ENCODE assay signal across 11 mouse cellular contexts in the genomic region with DNA sequence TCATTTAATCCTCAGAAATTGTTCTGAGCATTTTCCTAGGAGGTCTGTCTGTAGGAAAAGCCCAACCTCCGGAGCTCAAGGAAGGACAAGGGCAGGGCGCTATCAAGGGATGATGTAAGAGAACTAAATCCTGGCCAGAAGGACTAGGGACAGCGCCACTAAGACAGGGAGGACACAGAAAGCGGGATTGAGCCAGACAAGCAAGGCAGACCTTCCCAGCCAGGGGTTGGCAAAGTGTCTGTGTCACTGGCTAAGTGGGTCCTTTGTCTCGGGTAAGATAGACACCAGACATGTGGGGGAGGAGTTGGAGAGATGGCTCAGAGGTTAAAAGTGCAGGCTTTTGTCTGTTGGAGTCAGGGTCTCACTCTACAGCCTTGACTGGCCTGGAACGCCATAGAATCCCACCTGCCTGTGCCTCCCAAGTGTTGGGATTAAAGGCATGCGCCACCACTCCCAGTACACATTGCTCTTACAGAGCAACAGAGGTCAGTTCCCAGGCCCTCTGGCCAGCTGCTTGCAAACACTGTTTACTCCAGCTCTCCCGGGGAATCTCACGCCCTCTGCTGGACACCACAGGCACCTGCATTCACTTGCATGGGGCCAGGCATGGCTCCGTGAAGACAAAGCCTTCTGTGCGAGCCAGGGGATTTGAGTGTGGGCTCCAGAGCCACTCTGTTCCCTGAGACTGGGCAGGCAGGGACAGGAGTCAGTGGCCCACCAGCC. TPM values are rescaled to one million over a fixed set of nuclear protein-coding genes. Genes with fewer than 3 reads are reported as not detected.
A peak's percentile ranks its signal among the peaks of the same experiment; 100 is the strongest.
DNase-seq lines count a peak whose midpoint lies in the region; ATAC-seq and TF ChIP-seq lines count a peak whose summit lies in the region.
"Had no signal": no experiment of that assay in that cellular context is flagged by ENCODE, and none has a peak within 500 bp of the region (broad histone marks: within the 10 kb centered on the region; RNA-seq: fewer than 3 reads in every experiment).

No protein-coding gene starts in this region.

- TF ChIP-seq CTCF in intestine, postnatal 0 days (IDR thresholded peaks at IDR 0.05; ENCODE audit: low read depth) = peak; percentile 77
- TF ChIP-seq CTCF in CH12.LX (conservative IDR thresholded peaks at IDR 0.05 in 1 of 2, IDR thresholded peaks at IDR 0.05 in 1 of 2; ENCODE audit: low read depth in 2 of 2, low read length in 2 of 2) = peak; percentile 41 to 72; a peak in 3 of 4 replicates
- TF ChIP-seq CTCF in liver, embryonic 14.5 days (IDR thresholded peaks at IDR 0.05; ENCODE audit: low read depth) = peak; percentile 97

- no peaks in the 10 kb centered on the region for H3K4me1 ChIP-seq in intestine, postnatal 0 days (replicated peaks; ENCODE audit: control insufficient read depth, insufficient read depth, low read length)
- H3K4me1 ChIP-seq in intestine, embryonic 15.5 days (replicated peaks) = 0 out of 2 replicates have a peak, but pooled peaks cover 8% of the 10 kb centered on the region
- H3K4me1 ChIP-seq in CH12.LX (ENCODE audit: control insufficient read depth in 1 of 2, insufficient read depth in 2 of 2) = peaks cover 3% of the 10 kb centered on the region in 2 experiments; a peak in 3 of 4 replicates
- H3K4me1 ChIP-seq in liver, embryonic 14.5 days (replicated peaks; ENCODE audit: control insufficient read depth in 2 of 2, insufficient read depth in 2 of 2, low read length in 1 of 2) = peaks cover 31 to 37% of the 10 kb centered on the region in 2 experiments

- no peak overlapping the region for H3K4me2 ChIP-seq in intestine, postnatal 0 days (replicated peaks; ENCODE audit: low read depth)
- no peak overlapping the region for H3K4me2 ChIP-seq in intestine, embryonic 15.5 days (replicated peaks)
- H3K4me2 ChIP-seq in CH12.LX (ENCODE audit: insufficient read depth, low read depth, poor library complexity, severe bottlenecking) = no peak overlapping the region
- peak overlapping the region; percentile 45 for H3K4me2 ChIP-seq in liver, embryonic 14.5 days (ENCODE audit: low read depth)

- no peaks in the 10 kb centered on the region for H3K27me3 ChIP-seq in intestine, postnatal 0 days (replicated peaks; ENCODE audit: control insufficient read depth, insufficient read depth, low read length)
- no peaks in the 10 kb centered on the region for H3K27me3 ChIP-seq in intestine, embryonic 15.5 days (replicated peaks)
- peaks cover 13% of the 10 kb centered on the region for H3K27me3 ChIP-seq in CH12.LX (replicated peaks)
- no peaks in the 10 kb centered on the region for H3K27me3 ChIP-seq in liver, embryonic 14.5 days (ENCODE audit: control insufficient read depth, insufficient read depth, low read length)

- H3K27ac ChIP-seq in intestine, postnatal 0 days (ENCODE audit: low read depth, low read length) = no peak overlapping the region
- no peak overlapping the region for H3K27ac ChIP-seq in intestine, embryonic 15.5 days
- H3K27ac ChIP-seq in CH12.LX (ENCODE audit: insufficient read depth, low read depth) = no peak overlapping the region
- H3K27ac ChIP-seq in liver, embryonic 14.5 days = peak overlapping the region; percentile 12
- H3K27ac ChIP-seq: macrophage had no signal

- no peaks in the 10 kb centered on the region for H3K9me3 ChIP-seq in intestine, postnatal 0 days (ENCODE audit: control insufficient read depth)
- H3K9me3 ChIP-seq in intestine, embryonic 15.5 days = no peaks in the 10 kb centered on the region
- no peaks in the 10 kb centered on the region for H3K9me3 ChIP-seq in CH12.LX (replicated peaks; ENCODE audit: low read length)
- no peaks in the 10 kb centered on the region for H3K9me3 ChIP-seq in liver, embryonic 14.5 days (ENCODE audit: control insufficient read depth, low read length)

- no peaks in the 10 kb centered on the region for H3K79me2 ChIP-seq in CH12.LX (replicated peaks; ENCODE audit: control insufficient read depth, extremely low read depth, insufficient read depth, poor library complexity, severe bottlenecking)

- ATAC-seq in intestine, postnatal 0 days = no peak
- no peak for ATAC-seq in intestine, embryonic 15.5 days
- ATAC-seq in liver, embryonic 14.5 days (ENCODE audit: insufficient read depth) = no peak

- no peak for TF ChIP-seq EP300 in CH12.LX (IDR thresholded peaks at IDR 0.05; ENCODE audit: low read length)
- TF ChIP-seq EP300 in liver, embryonic 14.5 days (IDR thresholded peaks at IDR 0.05; ENCODE audit: low read depth) = no peak

- no peaks in the 10 kb centered on the region for H3K36me3 ChIP-seq in intestine, postnatal 0 days (ENCODE audit: control insufficient read depth, insufficient read depth)
- no peaks in the 10 kb centered on the region for H3K36me3 ChIP-seq in intestine, embryonic 15.5 days
- H3K36me3 ChIP-seq in CH12.LX (replicated peaks in 1 of 2; ENCODE audit: control insufficient read depth in 1 of 2, insufficient read depth in 1 of 2, low read length in 1 of 2) = peaks cover 0 to 2% of the 10 kb centered on the region in 2 experiments
- H3K36me3 ChIP-seq in liver, embryonic 14.5 days (replicated peaks; ENCODE audit: control insufficient read depth, insufficient read depth, low read depth) = no peaks in the 10 kb centered on the region

- TF ChIP-seq RAD21 in CH12.LX (IDR thresholded peaks at IDR 0.05; ENCODE audit: low read depth, low read length) = peak; percentile 46

- dilution Hi-C loops in CH12.LX (cut with MboI; ENCODE audit: extremely low pct_ligation_motif_present, extremely low pct_unique_long_range_greater_than_20kb, low sequenced_read_pairs) = no loop called here

- no peak overlapping the region for H3K9ac ChIP-seq in intestine, postnatal 0 days (ENCODE audit: low read depth, low read length)
- no peak overlapping the region for H3K9ac ChIP-seq in intestine, embryonic 15.5 days
- H3K9ac ChIP-seq in CH12.LX (ENCODE audit: insufficient read depth, low read depth) = no peak overlapping the region
- no peak overlapping the region; the same call in 1 of the 2 replicates for H3K9ac ChIP-seq in liver, embryonic 14.5 days (replicated peaks)

- TF ChIP-seq POLR2A in CH12.LX (IDR thresholded peaks at IDR 0.05; ENCODE audit: low read depth, low read length) = no peak

- DNase-seq in CH12.LX (ENCODE audit: extremely low read depth) = no peak
- peak; percentile 83 for DNase-seq in ZHBTc4 (ENCODE audit: low read depth, low spot score)
- DNase-seq in liver, embryonic 14.5 days (ENCODE audit: low read depth in 3 of 3, low spot score in 3 of 3) = peak in 1 of 3 experiments; percentile 55
- DNase-seq in urinary bladder, adult 18-20 months (ENCODE audit: low spot score in 2 of 2) = no peak
- DNase-seq in urinary bladder, postnatal 25 days (ENCODE audit: low spot score) = no peak
- no peak for DNase-seq in urinary bladder, adult 2 months (ENCODE audit: low spot score)

- no peak overlapping the region for H3K4me3 ChIP-seq in intestine, postnatal 0 days (ENCODE audit: low read depth, low read length)
- H3K4me3 ChIP-seq in intestine, embryonic 15.5 days (replicated peaks) = no peak overlapping the region
- no peak overlapping the region for H3K4me3 ChIP-seq in CH12.LX (replicated peaks in 1 of 3; ENCODE audit: low read depth in 2 of 3, low read length in 2 of 3, poor library complexity in 1 of 3)
- no peak overlapping the region for H3K4me3 ChIP-seq in liver, embryonic 14.5 days (ENCODE audit: insufficient read depth in 1 of 2, low read depth in 2 of 2, low read length in 2 of 2)

- WGBS in intestine, postnatal 0 days = 61% methylated on average over 11 of the region's 11 CpGs
- 52% methylated on average over 11 of the region's 11 CpGs for WGBS in intestine, embryonic 15.5 days
- WGBS in liver, embryonic 14.5 days (ENCODE audit: insufficient replicate concordance) = 52% methylated on average over 11 of the region's 11 CpGs

- in situ Hi-C loops in CH12.LX (cut with MboI; ENCODE audit: low pct_ligation_motif_present, low pct_unique_long_range_greater_than_20kb, low sequenced_read_pairs) = loop anchor here (25.0 kb wide), 2 partner anchors 339 to 464 kb away; no protein-coding TSS in a partner anchor

RNA-seq across cellular contexts. Expression of a gene that starts 11.3 kb away (rescaled TPM):
- polyA plus RNA-seq in intestine, postnatal 0 days (2015; fragmentation: Nextera tagmentation; extraction: Ambion mirVana) = 6.1 and 7.5 TPM in 2 replicates
- polyA plus RNA-seq in intestine, embryonic 15.5 days (2015; fragmentation: Nextera tagmentation; extraction: Ambion mirVana) = 10.6 and 11.4 TPM in 2 replicates
- 6.3 and 7.3 TPM in 2 replicates for total RNA-seq in CH12.LX (2012; rRNA removed)
- total RNA-seq in CH12.LX (2014; rRNA removed) = 6.2 and 7.3 TPM in 2 replicates
- polyA plus RNA-seq in CH12.LX (2012; ENCODE audit: insufficient read length, low read depth) = 10.2 and 10.8 TPM in 2 replicates
- polyA plus RNA-seq in liver, embryonic 14.5 days (2012; rRNA removed) = 5.2 and 5.9 TPM in 2 replicates
- polyA plus RNA-seq in liver, embryonic 14.5 days (2014; fragmentation: Nextera tagmentation; extraction: Ambion mirVana) = 2.1 and 2.8 TPM in 2 replicates
- 11.0 and 12.9 TPM in 2 replicates for polyA plus RNA-seq in urinary bladder, adult 2 months (2012; rRNA removed)

RNA-seq across cellular contexts. Expression of a gene that starts 11.4 kb away (rescaled TPM):
- 19.9 and 20.9 TPM in 2 replicates for polyA plus RNA-seq in intestine, postnatal 0 days (2015; fragmentation: Nextera tagmentation; extraction: Ambion mirVana)
- 47.5 and 49.3 TPM in 2 replicates for polyA plus RNA-seq in intestine, embryonic 15.5 days (2015; fragmentation: Nextera tagmentation; extraction: Ambion mirVana)
- total RNA-seq in CH12.LX (2012; rRNA removed) (83.6 and 93.6 TPM in 2 replicates), CH12.LX (2014; rRNA removed) (56.6 and 63.7 TPM in 2 replicates)
- 91.8 and 96.8 TPM in 2 replicates for polyA plus RNA-seq in CH12.LX (2012; ENCODE audit: insufficient read length, low read depth)
- 9.9 and 12.4 TPM in 2 replicates for polyA plus RNA-seq in liver, embryonic 14.5 days (2012; rRNA removed)
- polyA plus RNA-seq in liver, embryonic 14.5 days (2014; fragmentation: Nextera tagmentation; extraction: Ambion mirVana) = 9.9 and 10.1 TPM in 2 replicates
- polyA plus RNA-seq in urinary bladder, adult 2 months (2012; rRNA removed) = 25.7 and 26.2 TPM in 2 replicates

RNA-seq across cellular contexts. Expression of a gene that starts 12.3 kb away (rescaled TPM):
- 0.30 and 0.47 TPM in 2 replicates for polyA plus RNA-seq in intestine, postnatal 0 days (2015; fragmentation: Nextera tagmentation; extraction: Ambion mirVana)
- 0.28 and 0.40 TPM in 2 replicates for polyA plus RNA-seq in intestine, embryonic 15.5 days (2015; fragmentation: Nextera tagmentation; extraction: Ambion mirVana)
- 0.25 and 0.59 TPM in 2 replicates for total RNA-seq in CH12.LX (2012; rRNA removed)
- not detected in 2 replicates for total RNA-seq in CH12.LX (2014; rRNA removed)
- 0.35 and 0.77 TPM in 2 replicates for polyA plus RNA-seq in CH12.LX (2012; ENCODE audit: insufficient read length, low read depth)
- 0.91 and 2.0 TPM in 2 replicates for polyA plus RNA-seq in liver, embryonic 14.5 days (2012; rRNA removed)
- 1.0 and 1.4 TPM in 2 replicates for polyA plus RNA-seq in liver, embryonic 14.5 days (2014; fragmentation: Nextera tagmentation; extraction: Ambion mirVana)
- polyA plus RNA-seq in urinary bladder, adult 2 months (2012; rRNA removed) = 1.6 and 1.8 TPM in 2 replicates

RNA-seq across cellular contexts. Expression of a gene that starts 12.6 kb away (rescaled TPM):
- polyA plus RNA-seq in intestine, postnatal 0 days (2015; fragmentation: Nextera tagmentation; extraction: Ambion mirVana) = 31.5 and 35.6 TPM in 2 replicates
- 25.3 and 26.8 TPM in 2 replicates for polyA plus RNA-seq in intestine, embryonic 15.5 days (2015; fragmentation: Nextera tagmentation; extraction: Ambion mirVana)
- total RNA-seq in CH12.LX (2012; rRNA removed) (1.9 and 2.2 TPM in 2 replicates), CH12.LX (2014; rRNA removed) (0.90 and 1.0 TPM in 2 replicates)
- polyA plus RNA-seq in CH12.LX (2012; ENCODE audit: insufficient read length, low read depth) = 4.2 and 5.4 TPM in 2 replicates
- polyA plus RNA-seq in liver, embryonic 14.5 days (2012; rRNA removed) = 19.3 and 19.8 TPM in 2 replicates
- 17.8 and 18.2 TPM in 2 replicates for polyA plus RNA-seq in liver, embryonic 14.5 days (2014; fragmentation: Nextera tagmentation; extraction: Ambion mirVana)
- polyA plus RNA-seq in urinary bladder, adult 2 months (2012; rRNA removed) = 38.6 and 55.0 TPM in 2 replicates

RNA-seq across cellular contexts. Expression of a gene that starts 32.9 kb away (rescaled TPM):
- polyA plus RNA-seq in intestine, postnatal 0 days (2015; fragmentation: Nextera tagmentation; extraction: Ambion mirVana) = not detected in 2 replicates
- polyA plus RNA-seq in intestine, embryonic 15.5 days (2015; fragmentation: Nextera tagmentation; extraction: Ambion mirVana) = not detected in 2 replicates
- total RNA-seq in CH12.LX (2012; rRNA removed) (not detected in 2 replicates), CH12.LX (2014; rRNA removed) (not detected in 2 replicates)
- 0.26 TPM in 1 of 2 replicates, not detected in the other for polyA plus RNA-seq in CH12.LX (2012; ENCODE audit: insufficient read length, low read depth)
- not detected in 2 replicates for polyA plus RNA-seq in liver, embryonic 14.5 days (2012; rRNA removed)
- polyA plus RNA-seq in liver, embryonic 14.5 days (2014; fragmentation: Nextera tagmentation; extraction: Ambion mirVana) = not detected in 2 replicates
- not detected in 2 replicates for polyA plus RNA-seq in urinary bladder, adult 2 months (2012; rRNA removed)
- polyA plus RNA-seq: heart, embryonic 14.5 days; macrophage; stomach, embryonic 14.5 days had no signal
